Mouse (Mus musculus): ENCODE data around the gene Tex19.2. TPM values are rescaled to one million over a fixed set of nuclear protein-coding genes. Genes with fewer than 3 reads are reported as not detected.

Tex19.2 gene
- polyA plus RNA-seq, 1 experiment from 2014 or later, result not detected

DNA sequence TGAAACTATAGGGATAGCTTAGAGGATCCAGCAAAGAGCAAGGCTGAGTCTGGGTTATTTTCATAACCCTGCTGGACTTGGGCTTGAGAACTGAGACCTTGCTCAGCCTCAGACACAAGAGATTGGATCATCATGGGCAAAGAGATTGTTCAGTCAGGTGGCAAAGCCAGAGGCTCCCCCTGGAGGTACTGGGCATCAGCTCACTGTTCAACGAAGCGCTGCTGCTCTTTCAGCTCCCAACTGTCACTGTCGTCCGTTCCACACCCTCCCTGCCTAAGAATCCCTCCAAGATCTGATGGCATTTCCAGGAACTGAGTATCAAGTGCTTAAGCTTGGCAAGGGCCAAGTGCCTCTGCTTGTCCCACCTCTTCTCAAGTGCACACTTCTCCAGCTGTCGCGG, 20.3 kb upstream of the Tex19.2 start:
- WGBS, result 26% methylated on average over 6 of the region's 6 CpGs
- Histone ChIP-seq H3K4me2 (ENCODE audit: low read depth, low read length) (no peak overlapping the region), H3K27ac (ENCODE audit: low read length) (no peak overlapping the region), H3K4me3 (ENCODE audit: low read length) (no peak overlapping the region), H3K36me3 (ENCODE audit: control insufficient read depth, insufficient read depth) (no peaks in the 10 kb centered on the region), H3K9me3 (replicated peaks; ENCODE audit: control insufficient read depth, low read length) (no peaks in the 10 kb centered on the region), H3K27me3 (ENCODE audit: control insufficient read depth, insufficient read depth, low read length) (0 out of 2 replicates have a peak, but pooled peaks cover 3% of the 10 kb centered on the region), H3K9ac (ENCODE audit: low read length) (no peak overlapping the region), H3K4me1 (ENCODE audit: control insufficient read depth, insufficient read depth, low read length) (no peaks in the 10 kb centered on the region; the same call in 1 of the 2 replicates)
- ATAC-seq (replicated peaks; ENCODE audit: extremely low read depth, insufficient read depth, low FRiP score), result no peak

DNA sequence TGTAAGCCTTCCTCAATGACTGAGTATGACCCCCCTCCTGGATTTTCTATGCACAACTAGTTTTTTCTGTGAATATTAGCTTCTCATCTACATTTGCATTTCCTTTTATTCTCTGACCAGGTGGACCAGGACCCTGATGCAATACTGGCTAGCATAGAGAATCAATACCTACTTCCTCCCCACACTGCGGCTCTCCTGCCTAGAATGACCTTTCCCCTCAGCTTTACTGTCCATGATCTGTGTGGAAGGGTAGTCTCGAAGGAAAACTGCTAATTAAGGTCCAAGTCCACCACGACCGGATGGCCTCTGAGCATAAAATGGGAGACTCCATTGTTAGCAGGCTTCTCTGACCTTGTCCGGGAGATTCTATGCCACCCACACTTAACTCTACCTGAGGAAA, 19.2 kb upstream of the Tex19.2 start:
- Histone ChIP-seq H3K4me1 (ENCODE audit: control insufficient read depth, insufficient read depth, low read length) (no peaks in the 10 kb centered on the region; the same call in 1 of the 2 replicates), H3K9me3 (replicated peaks; ENCODE audit: control insufficient read depth, low read length) (no peaks in the 10 kb centered on the region), H3K4me3 (ENCODE audit: low read length) (no peak overlapping the region), H3K4me2 (ENCODE audit: low read depth, low read length) (no peak overlapping the region), H3K27ac (ENCODE audit: low read length) (no peak overlapping the region), H3K27me3 (ENCODE audit: control insufficient read depth, insufficient read depth, low read length) (0 out of 2 replicates have a peak, but pooled peaks cover 3% of the 10 kb centered on the region), H3K36me3 (ENCODE audit: control insufficient read depth, insufficient read depth) (no peaks in the 10 kb centered on the region), H3K9ac (ENCODE audit: low read length) (no peak overlapping the region)
- no peak for ATAC-seq (replicated peaks; ENCODE audit: extremely low read depth, insufficient read depth, low FRiP score)
- 92% methylated on average over 5 of the region's 5 CpGs for WGBS

GRCm38 (mm10) chr11:121134600-121134999, 16.1 kb upstream of the Tex19.2 start:
- 0 out of 2 replicates have a peak, but pooled peaks cover 3% of the 10 kb centered on the region for H3K27me3 ChIP-seq (ENCODE audit: control insufficient read depth, insufficient read depth, low read length)
- H3K36me3 ChIP-seq (ENCODE audit: control insufficient read depth, insufficient read depth), result no peaks in the 10 kb centered on the region
- H3K4me3 ChIP-seq (ENCODE audit: low read length), result no peak overlapping the region
- H3K4me1 ChIP-seq (ENCODE audit: control insufficient read depth, insufficient read depth, low read length), result no peaks in the 10 kb centered on the region; the same call in 1 of the 2 replicates
- no peak overlapping the region for H3K27ac ChIP-seq (ENCODE audit: low read length)
- ATAC-seq (replicated peaks; ENCODE audit: extremely low read depth, insufficient read depth, low FRiP score), result no peak
- no peak overlapping the region for H3K4me2 ChIP-seq (ENCODE audit: low read depth, low read length)
- H3K9me3 ChIP-seq (replicated peaks; ENCODE audit: control insufficient read depth, low read length), result no peaks in the 10 kb centered on the region
- H3K9ac ChIP-seq (ENCODE audit: low read length), result no peak overlapping the region
- 19% methylated on average over 1 of the region's 1 CpGs for WGBS

DNA sequence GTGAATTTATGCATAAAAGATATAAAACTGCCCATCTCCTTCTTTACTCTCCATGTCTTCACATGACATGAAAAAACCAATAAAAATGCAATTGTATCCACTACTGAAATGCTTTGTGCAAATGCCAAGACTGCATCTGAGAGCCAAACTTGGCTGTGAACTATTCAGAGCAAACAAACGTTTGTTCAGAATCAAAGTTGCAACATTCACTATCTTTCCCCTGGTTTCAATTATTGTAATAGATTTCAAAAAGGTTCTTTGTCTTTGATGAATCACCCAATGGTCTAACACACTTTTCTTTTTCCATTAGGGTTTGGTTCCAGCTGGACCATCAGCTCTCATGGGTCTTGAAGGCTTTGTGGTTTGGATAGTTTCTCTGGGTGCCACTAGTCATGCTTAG, 11.1 kb upstream of the Tex19.2 start:
- Histone ChIP-seq H3K9me3 (replicated peaks; ENCODE audit: control insufficient read depth, low read length) (no peaks in the 10 kb centered on the region), H3K27ac (ENCODE audit: low read length) (no peak overlapping the region), H3K4me1 (ENCODE audit: control insufficient read depth, insufficient read depth, low read length) (peaks cover 4% of the 10 kb centered on the region; the same call in 1 of the 2 replicates), H3K4me2 (ENCODE audit: low read depth, low read length) (no peak overlapping the region), H3K27me3 (ENCODE audit: control insufficient read depth, insufficient read depth, low read length) (no peaks in the 10 kb centered on the region), H3K4me3 (ENCODE audit: low read length) (no peak overlapping the region), H3K9ac (ENCODE audit: low read length) (no peak overlapping the region), H3K36me3 (ENCODE audit: control insufficient read depth, insufficient read depth) (no peaks in the 10 kb centered on the region)
- WGBS, result 49% methylated on average over 1 of the region's 1 CpGs
- no peak for ATAC-seq (replicated peaks; ENCODE audit: extremely low read depth, insufficient read depth, low FRiP score)

- Histone ChIP-seq H3K4me3 (ENCODE audit: low read length) (no peak overlapping the region), H3K27ac (ENCODE audit: low read length) (no peak overlapping the region), H3K36me3 (ENCODE audit: control insufficient read depth, insufficient read depth) (no peaks in the 10 kb centered on the region), H3K9me3 (replicated peaks; ENCODE audit: control insufficient read depth, low read length) (no peaks in the 10 kb centered on the region), H3K4me2 (ENCODE audit: low read depth, low read length) (no peak overlapping the region), H3K9ac (ENCODE audit: low read length) (no peak overlapping the region), H3K27me3 (ENCODE audit: control insufficient read depth, insufficient read depth, low read length) (no peaks in the 10 kb centered on the region), H3K4me1 (ENCODE audit: control insufficient read depth, insufficient read depth, low read length) (peaks cover 6% of the 10 kb centered on the region)
- ATAC-seq (replicated peaks; ENCODE audit: extremely low read depth, insufficient read depth, low FRiP score), result no peak
- 82% methylated on average over 3 of the region's 3 CpGs for WGBS
These were observed 9.0 kb upstream of the Tex19.2 start for GRCm38 (mm10) chr11:121127441-121127840.

DNA sequence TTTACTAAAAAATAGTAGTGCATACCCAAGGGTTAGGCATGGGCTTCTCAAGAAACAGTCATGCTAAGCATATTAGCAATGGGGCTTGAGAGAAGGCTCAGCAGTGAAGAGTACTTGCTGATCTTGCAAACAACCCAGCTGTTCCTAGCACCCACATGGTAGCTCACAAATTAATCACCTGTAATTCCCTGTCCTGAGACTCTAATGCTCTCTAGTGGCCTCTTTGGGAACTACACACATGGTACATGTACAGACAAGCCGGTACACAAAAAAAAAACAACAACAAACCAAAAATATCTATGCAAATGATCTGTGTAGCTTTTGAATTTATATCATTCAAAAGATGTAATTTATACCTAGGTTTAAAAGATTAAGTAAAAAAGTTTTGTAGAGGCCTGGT, 7.9 kb upstream of the Tex19.2 start:
- H3K4me2 ChIP-seq (ENCODE audit: low read depth, low read length), result no peak overlapping the region
- ATAC-seq (replicated peaks; ENCODE audit: extremely low read depth, insufficient read depth, low FRiP score), result no peak
- H3K4me3 ChIP-seq (ENCODE audit: low read length), result no peak overlapping the region
- H3K27me3 ChIP-seq (ENCODE audit: control insufficient read depth, insufficient read depth, low read length), result no peaks in the 10 kb centered on the region
- H3K9me3 ChIP-seq (replicated peaks; ENCODE audit: control insufficient read depth, low read length), result no peaks in the 10 kb centered on the region
- no peak overlapping the region for H3K9ac ChIP-seq (ENCODE audit: low read length)
- WGBS, result 67% methylated on average over 1 of the region's 1 CpGs
- H3K4me1 ChIP-seq (ENCODE audit: control insufficient read depth, insufficient read depth, low read length), result peaks cover 16% of the 10 kb centered on the region
- H3K27ac ChIP-seq (ENCODE audit: low read length), result no peak overlapping the region
- H3K36me3 ChIP-seq (ENCODE audit: control insufficient read depth, insufficient read depth), result no peaks in the 10 kb centered on the region

GRCm38 (mm10) chr11:121125522-121126172, 7.2 kb upstream of the Tex19.2 start:
- H3K36me3 ChIP-seq (ENCODE audit: control insufficient read depth, insufficient read depth), result no peaks in the 10 kb centered on the region
- no peak overlapping the region for H3K9ac ChIP-seq (ENCODE audit: low read length)
- H3K27ac ChIP-seq (ENCODE audit: low read length), result no peak overlapping the region
- no peak overlapping the region for H3K4me3 ChIP-seq (ENCODE audit: low read length)
- peaks cover 21% of the 10 kb centered on the region for H3K4me1 ChIP-seq (ENCODE audit: control insufficient read depth, insufficient read depth, low read length)
- no peak overlapping the region for H3K4me2 ChIP-seq (ENCODE audit: low read depth, low read length)
- 59% methylated on average over 3 of the region's 3 CpGs for WGBS
- no peak for ATAC-seq (replicated peaks; ENCODE audit: extremely low read depth, insufficient read depth, low FRiP score)
- H3K27me3 ChIP-seq (ENCODE audit: control insufficient read depth, insufficient read depth, low read length), result no peaks in the 10 kb centered on the region
- H3K9me3 ChIP-seq (replicated peaks; ENCODE audit: control insufficient read depth, low read length), result no peaks in the 10 kb centered on the region

DNA sequence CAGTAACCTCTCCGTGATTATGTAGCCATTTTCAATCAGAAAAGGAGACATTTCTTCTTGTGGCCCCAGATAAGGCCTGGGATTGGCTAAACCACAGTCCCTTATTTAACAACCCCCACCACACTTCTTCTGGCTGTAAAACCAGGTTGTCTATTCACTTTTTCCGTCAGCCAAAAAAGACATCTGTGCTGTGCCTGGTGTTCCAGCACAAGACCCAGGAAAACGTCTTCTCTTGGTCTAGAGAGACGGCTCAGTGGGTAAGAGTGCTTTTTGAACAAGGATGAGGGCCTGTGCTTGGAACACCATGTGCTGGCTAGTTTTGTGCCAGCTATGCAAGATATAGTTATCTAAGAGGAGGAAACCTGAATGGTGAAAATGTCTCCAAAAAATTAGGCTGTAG, 5.0 kb upstream of the Tex19.2 start:
- Histone ChIP-seq H3K4me1 (ENCODE audit: control insufficient read depth, insufficient read depth, low read length) (peaks cover 21% of the 10 kb centered on the region), H3K4me2 (ENCODE audit: low read depth, low read length) (no peak overlapping the region), H3K9me3 (replicated peaks; ENCODE audit: control insufficient read depth, low read length) (no peaks in the 10 kb centered on the region), H3K27me3 (ENCODE audit: control insufficient read depth, insufficient read depth, low read length) (no peaks in the 10 kb centered on the region), H3K9ac (ENCODE audit: low read length) (no peak overlapping the region), H3K4me3 (ENCODE audit: low read length) (no peak overlapping the region), H3K27ac (ENCODE audit: low read length) (no peak overlapping the region), H3K36me3 (ENCODE audit: control insufficient read depth, insufficient read depth) (no peaks in the 10 kb centered on the region)
- 89% methylated on average over 4 of the region's 4 CpGs for WGBS
- ATAC-seq (replicated peaks; ENCODE audit: extremely low read depth, insufficient read depth, low FRiP score), result no peak

DNA sequence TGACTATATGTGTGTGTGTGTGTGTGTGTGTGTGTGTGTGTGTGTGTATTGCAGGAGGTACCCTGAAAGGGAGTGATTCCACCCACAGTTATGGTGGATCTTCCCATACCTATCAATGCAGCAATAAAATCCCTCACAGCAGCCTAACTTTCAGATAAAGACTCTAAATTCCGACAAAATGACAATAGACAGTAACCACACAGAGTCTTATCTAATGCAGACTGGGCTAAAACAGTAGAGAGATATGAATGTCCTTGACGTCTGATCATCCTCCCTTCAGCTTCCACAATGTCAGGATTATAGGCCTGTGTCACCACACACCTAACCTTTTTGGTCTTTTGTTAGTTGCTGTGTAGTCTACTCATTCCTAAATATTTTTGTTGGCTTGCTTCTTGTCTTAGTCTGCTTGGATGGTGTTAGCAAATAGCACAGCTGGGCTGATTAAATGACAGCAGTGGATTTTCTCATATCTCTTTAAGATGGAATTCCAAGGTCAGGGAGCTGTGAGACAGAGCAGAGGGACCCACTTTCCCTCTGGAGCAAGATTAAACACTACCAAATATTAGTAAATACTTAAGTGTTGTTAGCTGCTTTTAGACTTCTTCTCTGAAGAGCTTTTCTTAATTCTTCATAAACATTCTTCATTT, 3.7 kb upstream of the Tex19.2 start:
- WGBS, result 10% methylated on average over 2 of the region's 2 CpGs
- no peak overlapping the region for H3K9ac ChIP-seq (ENCODE audit: low read length)
- H3K27ac ChIP-seq (ENCODE audit: low read length), result peak overlapping the region; percentile 68
- H3K4me2 ChIP-seq (ENCODE audit: low read depth, low read length), result no peak overlapping the region
- no peak overlapping the region for H3K4me3 ChIP-seq (ENCODE audit: low read length)
- H3K9me3 ChIP-seq (replicated peaks; ENCODE audit: control insufficient read depth, low read length), result no peaks in the 10 kb centered on the region
- ATAC-seq (replicated peaks; ENCODE audit: extremely low read depth, insufficient read depth, low FRiP score), result no peak
- no peaks in the 10 kb centered on the region for H3K36me3 ChIP-seq (ENCODE audit: control insufficient read depth, insufficient read depth)
- no peaks in the 10 kb centered on the region for H3K27me3 ChIP-seq (ENCODE audit: control insufficient read depth, insufficient read depth, low read length)
- peaks cover 21% of the 10 kb centered on the region for H3K4me1 ChIP-seq (ENCODE audit: control insufficient read depth, insufficient read depth, low read length)
